Mouse (Mus musculus) heart, postnatal 25 days (tissue): ENCODE results near the gene Scnn1b. TPM values are rescaled to one million over a fixed set of nuclear protein-coding genes. Genes with fewer than 3 reads are reported as not detected.

Source experiments
- DNase-seq: peaks from one replicate; pipeline ENCODE4 v3.0.0; 2022; ENCODE audit warnings: low spot score
- intact Hi-C: fragments of 180-260 bp; cut with DNase I; formaldehyde crosslinking; loops from one replicate; pipeline ENCODE4 v1.15.1; 2025
- total RNA-seq, 2 experiments: library from RNA; stranded (reverse); gene quantifications; 2 replicates each; pipeline ENCODE4 v1.2.3; 2021

Gene Scnn1b
- total RNA-seq, result not detected

DNA sequence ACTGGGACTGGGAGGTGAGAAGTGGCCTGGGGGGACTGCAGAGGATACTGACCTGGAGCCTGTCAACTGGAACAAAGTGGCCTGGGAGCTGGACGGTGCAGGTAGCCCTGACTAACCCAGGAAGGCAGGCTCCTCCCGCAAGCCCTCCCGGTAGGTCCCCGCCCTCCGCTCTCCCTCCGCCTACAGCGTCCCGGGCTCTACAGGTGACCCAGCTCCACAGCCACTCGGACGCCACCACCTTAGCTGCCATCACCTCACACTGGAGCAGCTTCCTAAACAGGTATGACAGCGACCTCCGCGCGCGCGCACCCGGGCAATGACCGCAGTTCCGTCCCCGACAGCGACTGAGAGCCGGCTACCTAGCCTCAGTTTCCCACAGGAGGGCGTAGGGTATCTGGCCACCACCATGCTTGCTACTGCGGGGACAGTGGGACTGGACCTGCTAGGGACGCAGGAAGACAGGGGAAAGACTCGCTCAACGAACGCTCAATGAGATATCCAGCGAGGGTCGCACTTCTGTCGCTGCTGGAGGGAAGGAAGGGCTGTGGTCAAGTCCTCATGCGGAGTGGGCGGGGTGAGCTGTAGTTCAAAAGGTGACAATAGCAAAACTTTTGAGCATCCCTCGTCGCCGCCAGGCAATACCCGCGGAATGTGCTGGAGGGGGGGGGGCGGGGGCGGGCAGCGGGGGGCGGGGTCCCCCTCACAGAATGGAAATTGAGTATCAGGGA lies at the start of gene Scnn1b:
Gene Scnn1b (plus strand): TSS at position 181 of the 728 bp plus-strand sequence.
- intact Hi-C loops, result no loop called here
- DNase-seq, result no peak

DNA sequence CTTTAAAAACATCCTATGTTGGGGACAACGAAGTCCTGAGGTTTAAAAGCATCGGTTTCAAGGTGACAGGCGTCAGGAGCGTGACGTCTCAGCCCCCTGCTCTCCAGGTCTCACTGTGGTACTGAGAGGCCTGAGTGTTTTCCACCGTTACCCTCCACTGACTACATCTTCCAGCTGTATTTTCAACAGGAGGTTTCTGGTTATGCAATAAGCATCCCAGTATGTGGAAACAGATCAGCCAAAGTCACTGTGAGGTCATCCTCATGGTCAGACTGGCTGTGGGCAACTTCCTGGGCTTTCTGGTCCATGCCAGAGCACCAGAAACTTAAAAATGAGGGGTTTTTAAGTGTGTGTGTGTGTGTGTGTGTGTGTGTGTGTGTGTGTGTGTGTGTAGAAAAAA lies 43.2 kb upstream of the Scnn1b start:
- intact Hi-C loops, result no loop called here
- no peak for DNase-seq

DNA sequence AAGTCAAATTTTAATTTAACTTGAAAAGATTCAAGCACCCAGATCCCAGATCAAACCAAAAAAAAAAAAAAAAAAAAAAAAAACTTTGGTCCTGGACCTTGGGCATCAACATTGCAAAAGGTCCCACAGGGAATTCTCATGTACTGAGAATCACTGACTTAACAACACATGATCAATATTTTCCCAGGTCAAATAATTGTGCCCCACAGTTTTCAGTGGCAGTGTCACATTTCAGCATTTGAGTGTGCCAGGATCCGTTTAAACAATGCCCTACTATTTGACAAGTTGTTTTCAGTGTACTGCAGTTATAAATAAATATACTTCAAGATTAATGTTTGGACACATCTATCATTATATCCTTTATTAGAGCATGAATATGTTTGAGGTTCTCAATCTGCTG lies 36.4 kb upstream of the Scnn1b start:
- no peak for DNase-seq
- intact Hi-C loops, result no loop called here

DNA sequence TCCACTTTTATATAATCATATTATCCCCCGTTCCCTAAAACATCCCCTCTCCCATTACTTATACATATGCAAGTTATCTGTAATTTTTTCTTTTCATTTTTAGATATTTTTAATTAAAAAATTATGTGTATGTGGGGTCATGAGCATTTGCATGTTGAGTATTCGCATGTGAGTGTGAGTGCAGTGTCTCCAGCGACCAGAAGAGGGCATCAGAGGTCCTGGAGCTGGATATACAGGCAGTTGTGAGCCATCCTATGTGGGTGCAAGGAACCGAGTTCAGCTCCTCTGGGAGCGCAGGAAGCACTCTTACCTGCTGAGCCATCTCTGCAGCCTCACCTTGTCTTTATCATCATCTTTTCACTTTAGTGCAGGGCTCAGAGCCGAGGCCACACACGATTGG lies 29.4 kb upstream of the Scnn1b start:
- intact Hi-C loops, result no loop called here
- no peak for DNase-seq

DNA sequence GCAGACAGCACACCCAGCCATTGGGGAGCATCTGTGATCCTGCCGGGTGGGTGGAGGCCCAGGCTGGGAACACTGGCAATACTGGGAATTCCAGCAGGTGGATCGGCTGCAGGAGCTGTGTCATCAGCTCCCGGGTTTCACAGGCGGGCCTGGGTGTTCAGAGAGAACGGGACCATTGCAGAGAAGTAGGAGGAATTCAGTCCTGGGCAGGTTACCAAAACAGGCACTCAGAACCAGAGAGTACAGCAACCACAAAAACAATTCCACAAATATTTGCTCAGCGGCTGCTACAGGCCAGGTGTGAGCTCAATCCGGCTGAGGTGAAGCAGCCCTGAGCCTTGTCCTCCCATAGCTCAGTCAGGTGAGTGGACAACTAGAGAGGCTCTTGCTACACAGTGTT lies 28.0 kb upstream of the Scnn1b start:
- no peak for DNase-seq
- intact Hi-C loops, result no loop called here

DNA sequence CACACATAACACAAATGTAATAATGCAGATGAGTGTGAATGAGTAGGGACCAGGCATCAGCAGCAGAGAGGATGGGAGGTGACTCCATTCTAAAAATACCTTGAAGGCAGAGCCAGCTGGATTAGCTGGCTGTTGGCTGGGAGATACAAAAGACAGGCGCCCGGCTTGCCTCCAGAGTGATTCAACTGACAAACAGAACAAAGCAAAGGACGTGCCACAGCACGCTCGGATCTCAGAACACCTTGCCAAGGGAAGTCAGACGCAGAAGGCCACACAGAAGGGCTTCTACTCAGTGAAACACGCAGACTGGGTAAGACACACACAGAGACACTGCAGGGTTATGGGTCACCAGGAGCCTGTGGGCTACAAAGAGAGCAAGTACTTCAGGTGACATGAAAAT lies 24.0 kb upstream of the Scnn1b start:
- intact Hi-C loops, result no loop called here
- DNase-seq, result no peak

- intact Hi-C loops, result no loop called here
- DNase-seq, result no peak
These were observed 22.6 kb upstream of the Scnn1b start for GRCm38 (mm10) chr7:121842234-121842633.

GRCm38 (mm10) chr7:121845964-121846363 lies 18.9 kb upstream of the Scnn1b start:
- intact Hi-C loops, result no loop called here
- no peak for DNase-seq

DNA sequence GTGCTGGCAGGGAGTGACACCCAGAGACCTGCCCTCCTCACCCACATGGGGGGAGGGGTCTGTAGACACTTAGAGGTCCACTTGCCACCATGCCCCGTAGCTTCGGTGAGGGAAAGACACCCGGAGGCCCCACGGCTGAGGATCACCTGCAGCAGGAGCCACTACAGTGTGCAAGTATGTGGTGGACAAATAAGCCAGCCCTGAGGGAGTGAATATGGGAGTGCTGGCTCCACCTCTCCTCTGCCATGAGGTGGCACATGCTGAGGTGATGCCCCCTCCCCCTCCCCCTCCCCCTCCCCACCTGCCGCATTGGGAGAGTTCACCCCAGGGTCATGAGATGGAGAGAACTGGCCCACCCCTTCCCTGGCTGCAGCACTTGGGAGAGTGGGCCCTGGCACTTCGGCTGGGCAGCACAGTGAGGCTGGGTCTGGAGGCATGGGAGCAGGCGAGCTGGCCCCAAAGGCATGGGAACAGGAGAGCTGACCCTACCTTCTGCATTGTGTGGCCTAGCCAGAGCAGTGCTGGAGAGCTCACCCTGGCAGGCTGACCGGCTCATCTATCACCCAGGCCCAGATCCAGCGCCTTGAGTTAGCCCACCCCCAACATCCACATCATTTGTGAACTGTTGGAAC lies 16.2 kb upstream of the Scnn1b start:
- intact Hi-C loops, result no loop called here
- DNase-seq, result no peak

DNA sequence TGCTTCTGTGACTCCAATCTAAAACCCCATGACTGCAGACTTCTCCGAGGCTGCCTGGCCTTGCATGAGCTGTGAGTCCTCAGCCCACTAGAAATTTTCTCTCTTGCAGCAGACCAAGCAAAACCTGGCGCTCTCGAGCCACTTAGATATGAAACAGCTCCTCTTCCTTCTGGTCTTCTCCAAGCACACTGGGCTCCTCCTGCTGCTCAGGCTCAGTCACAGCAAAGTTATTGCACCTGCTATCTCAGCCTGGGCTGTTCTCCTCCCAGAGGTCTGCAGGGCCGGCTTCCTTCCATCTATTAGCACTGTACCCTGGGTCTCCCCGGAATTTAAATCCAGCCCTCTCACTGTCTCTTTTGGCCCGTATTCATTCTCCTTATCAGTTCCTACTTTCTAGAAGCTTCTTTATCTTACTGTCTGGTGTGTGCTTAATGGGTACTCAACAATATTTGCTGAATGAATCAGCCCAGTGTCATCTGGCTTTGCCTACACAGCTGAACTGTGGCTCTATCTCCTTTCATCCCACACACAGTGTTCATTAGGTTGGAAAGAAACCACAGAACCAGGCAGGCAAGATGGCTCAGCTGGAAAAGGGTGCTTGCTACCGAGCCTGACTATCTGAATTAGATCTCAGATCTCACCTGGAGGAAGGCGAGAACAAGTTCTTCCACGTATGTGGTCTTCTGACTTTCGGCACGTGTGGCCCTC lies 7.5 kb upstream of the Scnn1b start:
- DNase-seq, result no peak
- intact Hi-C loops, result no loop called here

DNA sequence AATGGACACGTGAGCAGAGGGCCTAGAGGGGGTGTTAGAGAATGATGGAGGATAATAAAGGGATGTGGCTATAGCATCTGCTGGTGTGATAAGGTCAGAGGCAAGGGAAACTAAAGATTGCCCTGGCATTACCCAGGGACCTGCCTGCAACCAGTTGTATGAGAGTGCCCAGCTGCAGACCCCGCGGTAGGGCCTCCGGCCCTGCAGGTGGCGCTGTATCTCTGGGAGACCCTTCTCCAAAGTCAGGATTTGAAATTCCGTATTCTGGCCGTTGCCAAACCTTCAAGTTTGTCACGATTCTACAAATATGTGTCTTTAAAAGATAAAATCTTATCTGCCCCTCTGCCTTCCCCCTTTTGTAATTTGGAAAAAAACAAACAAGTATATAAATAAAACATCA lies 5.9 kb upstream of the Scnn1b start:
- intact Hi-C loops, result no loop called here
- DNase-seq, result no peak

GRCm38 (mm10) chr7:121871631-121872030 lies 6.8 kb downstream of the Scnn1b start:
- DNase-seq, result no peak
- intact Hi-C loops, result no loop called here

DNA sequence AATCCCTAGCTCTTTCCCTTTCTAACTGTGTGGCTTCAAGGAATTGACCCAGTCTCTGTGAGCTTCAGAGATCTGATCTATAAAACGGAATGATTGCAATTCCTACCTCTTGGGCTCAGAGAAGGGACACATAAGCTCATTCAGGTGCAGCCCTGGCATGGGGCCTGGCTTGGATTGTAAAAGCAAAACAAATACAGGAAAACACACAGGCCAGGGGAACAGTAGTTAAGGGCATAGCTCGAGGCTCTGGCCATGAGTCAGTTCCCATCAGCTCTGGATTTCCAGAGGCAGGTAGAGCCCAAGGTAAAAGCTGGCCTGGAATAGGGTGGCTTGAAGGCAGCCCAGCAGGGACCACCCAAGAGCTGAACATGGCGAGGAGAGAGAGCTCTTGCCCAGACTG lies 9.2 kb downstream of the Scnn1b start:
- DNase-seq, result no peak
- intact Hi-C loops, result no loop called here

DNA sequence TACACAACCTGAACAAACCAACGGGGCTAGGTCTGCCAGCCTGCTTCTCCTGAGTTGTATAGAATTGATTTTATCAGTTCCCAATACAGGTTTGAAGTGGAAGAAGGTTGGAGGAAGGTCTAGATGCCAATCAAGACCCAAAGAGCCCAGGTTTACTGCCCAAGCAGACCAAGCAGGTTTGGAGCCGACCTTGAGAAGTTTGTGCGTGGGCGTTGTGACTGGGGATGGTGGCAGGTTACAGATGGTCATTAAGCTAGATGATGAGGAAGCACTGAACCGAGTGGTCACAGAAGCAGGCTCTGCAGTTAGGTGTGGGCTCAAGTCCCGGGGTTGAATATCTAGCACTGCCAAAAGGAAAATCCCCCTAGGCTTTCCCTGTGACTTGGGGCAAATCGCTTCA lies 9.9 kb downstream of the Scnn1b start:
- intact Hi-C loops, result no loop called here
- no peak for DNase-seq

DNA sequence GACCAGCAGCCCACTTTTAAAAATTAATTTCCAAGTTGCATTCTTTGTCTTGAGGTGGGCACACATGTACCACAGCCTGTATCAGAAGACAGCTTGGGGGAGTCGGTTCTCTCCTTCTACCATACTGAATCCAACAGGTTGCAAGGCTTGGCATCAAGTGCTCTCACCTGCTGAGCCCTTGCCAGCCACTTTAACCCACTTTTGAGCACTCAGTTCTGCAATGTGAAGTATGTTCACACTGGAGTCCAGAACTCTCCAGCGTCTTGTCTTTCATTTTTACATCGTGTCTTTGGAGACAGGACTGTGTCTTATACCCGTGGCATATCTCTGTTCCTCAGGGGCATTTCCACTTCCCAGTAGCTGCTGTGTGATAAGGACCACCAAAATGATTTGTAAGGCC lies 15.4 kb downstream of the Scnn1b start:
- intact Hi-C loops, result no loop called here
- no peak for DNase-seq

DNA sequence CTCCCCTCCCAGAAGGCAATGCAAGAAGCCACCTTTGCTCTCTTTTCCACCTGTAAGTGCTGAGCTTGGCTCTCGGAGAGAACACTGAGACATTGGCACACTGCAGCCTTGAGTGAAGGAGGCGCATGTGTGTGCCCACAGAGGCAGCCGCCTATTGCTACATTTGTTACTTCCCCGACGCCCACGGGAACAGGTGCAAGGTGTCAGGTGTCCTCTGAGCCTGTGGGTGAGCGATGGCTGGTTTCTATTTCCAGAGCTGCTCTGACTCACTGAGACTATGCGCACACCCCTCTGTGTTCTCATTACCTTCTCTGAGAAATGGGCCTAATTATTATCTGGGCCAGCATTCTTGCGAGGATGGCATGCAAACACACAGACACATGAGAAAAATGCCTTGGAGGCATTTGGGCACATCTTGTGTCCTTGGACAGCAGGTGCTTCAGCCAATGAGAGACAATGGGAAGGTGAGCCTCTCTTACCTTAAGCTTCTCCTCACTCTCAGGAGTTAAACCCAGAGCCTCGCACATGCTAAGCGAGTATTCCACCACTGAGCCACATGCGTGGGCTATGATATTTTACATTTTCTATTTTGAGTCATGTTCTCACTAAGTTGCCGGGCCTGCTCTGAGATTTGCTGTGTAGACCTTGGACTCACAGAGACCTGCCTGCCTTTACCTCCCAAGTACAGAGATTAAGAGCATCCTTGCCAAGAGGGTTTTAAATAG lies 26.0 kb downstream of the Scnn1b start:
- intact Hi-C loops, result no loop called here
- no peak for DNase-seq

DNA sequence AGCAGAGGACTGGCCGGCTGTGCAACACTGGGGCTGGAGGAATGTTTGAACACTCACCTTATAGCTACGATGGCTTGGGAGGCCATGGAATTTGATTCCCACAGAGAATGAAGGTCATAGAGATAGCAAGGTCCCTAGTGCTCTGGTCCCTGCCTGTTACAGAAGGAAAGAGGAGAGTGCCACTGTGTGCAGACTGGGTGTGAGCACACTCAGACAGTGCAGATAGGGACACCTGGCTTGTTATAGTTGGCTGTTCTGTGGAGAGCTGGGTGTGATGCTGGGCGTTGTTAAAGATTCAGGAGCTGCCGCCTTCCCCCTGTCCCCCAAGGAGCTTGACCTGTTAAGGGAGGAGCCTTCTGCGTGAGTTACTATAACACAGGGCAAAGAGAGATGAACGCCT lies 31.9 kb downstream of the Scnn1b start:
- DNase-seq, result no peak
- intact Hi-C loops, result no loop called here

- DNase-seq, result no peak
- intact Hi-C loops, result no loop called here
These were observed 34.5 kb downstream of the Scnn1b start for GRCm38 (mm10) chr7:121899311-121899710.

DNA sequence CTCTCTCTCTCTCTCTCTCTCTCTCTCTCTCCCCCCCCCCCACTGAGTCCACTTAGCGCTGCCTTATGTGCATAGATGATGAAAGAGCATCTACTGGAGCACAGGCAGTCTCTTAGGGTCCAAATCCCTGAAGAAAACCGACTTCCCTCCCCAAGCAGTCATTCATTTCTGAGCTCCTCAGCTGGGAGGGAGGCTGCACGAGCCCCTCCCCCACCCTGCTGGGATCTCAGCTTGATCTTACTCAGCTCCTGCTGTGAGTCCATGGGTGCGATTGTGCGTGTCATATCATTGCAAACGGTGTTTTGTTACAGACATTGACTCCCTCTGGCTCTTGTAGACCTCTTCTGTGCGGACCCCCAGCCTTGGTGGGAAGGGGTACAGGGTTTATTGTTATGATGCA lies 35.1 kb downstream of the Scnn1b start:
- no peak for DNase-seq
- intact Hi-C loops, result loop anchor here (5.0 kb wide), 1 partner anchor 62 kb away; no protein-coding TSS in a partner anchor

DNA sequence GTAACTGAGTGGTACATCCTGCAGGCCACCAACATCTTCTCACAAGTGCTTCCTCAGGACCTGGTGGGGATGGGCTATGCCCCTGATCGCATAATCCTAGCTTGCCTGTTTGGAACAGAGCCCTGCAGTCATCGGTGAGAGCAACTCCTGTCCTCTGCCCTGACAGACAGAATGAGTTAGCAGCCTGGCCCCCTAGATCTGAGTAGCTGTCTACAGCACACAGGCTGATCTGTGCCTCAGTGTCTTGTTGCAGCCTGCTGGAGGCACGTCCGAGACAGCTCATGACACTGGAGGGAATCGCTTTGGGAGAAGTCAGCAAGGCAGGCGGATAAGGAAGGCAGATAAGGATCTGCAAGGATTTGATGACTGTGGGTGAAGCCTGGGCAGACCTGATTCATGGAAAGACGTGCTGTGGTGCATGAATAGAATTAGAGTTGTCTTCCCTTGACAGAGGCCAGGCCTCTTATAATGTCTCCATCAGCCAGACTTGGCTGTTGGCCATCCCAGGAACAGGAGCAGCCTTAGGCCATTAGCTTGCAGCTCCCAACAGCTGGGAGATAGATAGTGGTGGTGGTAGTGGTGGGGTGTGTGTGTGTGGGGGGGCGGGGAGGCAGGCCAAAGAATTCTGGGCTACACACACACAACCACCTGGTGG lies 38.0 kb downstream of the Scnn1b start:
- no peak for DNase-seq
- intact Hi-C loops, result loop anchor here (5.0 kb wide), 1 partner anchor 59 kb away; no protein-coding TSS in a partner anchor
